Mouse (Mus musculus) heart, postnatal 14 days (tissue): ENCODE measurements around the gene Itga2. TPM values are rescaled to one million over a fixed set of nuclear protein-coding genes. Genes with fewer than 3 reads are reported as not detected.
A peak's percentile ranks its signal among the peaks of the same experiment; 100 is the strongest.

Experiments
- DNase-seq, 2 experiments: peaks; one replicate each; pipeline ENCODE4 v3.0.0; 2021 to 2022
- intact Hi-C: fragments of 180-260 bp; cut with DNase I; formaldehyde crosslinking; loops from one replicate; pipeline ENCODE4 v1.15.1; 2025
- total RNA-seq, 2 experiments: library from RNA; stranded (reverse); gene quantifications; 2 replicates each; pipeline ENCODE4 v1.2.3; 2021

Gene Itga2
- total RNA-seq, 2 experiments from 2014 or later, result 1.5 to 2.4 TPM

DNA sequence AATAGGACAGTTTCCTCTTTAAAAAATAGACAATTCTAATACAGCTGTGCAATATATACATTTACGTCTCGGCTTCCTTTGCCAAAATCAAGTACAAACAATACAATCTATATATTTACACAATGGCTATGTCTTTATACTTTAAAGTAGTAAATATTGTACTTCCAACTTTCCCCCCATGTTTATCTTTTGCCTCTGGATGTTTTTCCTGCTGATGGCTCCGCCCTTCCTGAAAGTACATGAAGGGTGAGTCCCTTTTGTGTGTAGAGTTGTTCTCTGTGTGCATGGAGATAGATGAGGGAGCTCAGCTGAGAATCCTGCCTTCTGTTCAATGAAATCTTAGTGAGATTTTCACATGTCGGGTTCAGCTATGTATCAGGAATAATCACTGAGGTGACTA lies 98.5 kb downstream of the Itga2 start:
- DNase-seq, result no peak
- intact Hi-C loops, result loop anchor here (1.0 to 10.0 kb wide), 4 partner anchors 64 to 1881 kb away; partner anchors contain the start of genes Gm49395 and Itga1

DNA sequence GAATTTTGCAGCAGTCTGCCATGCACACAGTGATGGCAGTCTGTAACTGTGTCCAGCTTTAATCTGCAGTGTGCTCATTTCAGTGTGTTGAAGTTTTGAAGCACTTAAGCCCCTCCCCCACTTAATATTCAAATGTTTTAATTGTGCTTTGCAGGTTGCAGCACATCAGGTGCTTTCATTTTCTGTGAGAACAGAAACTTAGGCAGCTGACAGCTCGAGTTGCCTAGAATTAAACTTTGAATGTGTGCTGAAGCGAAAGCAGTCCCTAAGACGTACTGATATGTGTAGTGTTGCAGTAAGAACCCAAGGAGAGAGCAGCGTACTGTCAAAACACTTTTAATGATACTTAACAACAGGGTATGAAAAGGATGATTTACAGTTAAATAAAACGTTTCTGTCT lies 99.1 kb downstream of the Itga2 start:
- no peak for DNase-seq
- intact Hi-C loops, result loop anchor here (1.0 to 10.0 kb wide), 5 partner anchors 65 to 1882 kb away; partner anchors contain the start of genes Gm49395 and Itga1

DNA sequence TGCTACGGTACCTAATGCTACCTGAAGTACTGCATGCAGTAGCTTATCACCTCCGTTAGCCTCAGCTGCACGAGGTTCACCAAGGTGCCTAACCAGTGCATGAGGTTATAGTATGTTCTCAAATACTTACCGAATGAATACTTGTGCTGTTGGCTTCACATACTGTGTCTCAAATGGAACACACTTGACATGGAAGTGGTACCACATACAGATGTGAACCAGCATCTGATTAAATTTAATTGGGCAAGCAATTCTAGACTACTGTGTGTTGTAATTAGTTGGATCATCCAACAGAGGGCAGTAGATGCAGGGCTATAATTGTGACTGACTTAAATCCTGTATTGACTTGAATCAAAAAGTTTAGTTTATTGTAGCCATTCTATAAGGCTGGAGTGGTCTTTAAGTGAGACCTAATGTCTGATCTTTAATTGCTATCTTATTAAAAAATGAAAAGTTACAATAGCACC lies 100.5 kb downstream of the Itga2 start:
- intact Hi-C loops, result loop anchor here (5.0 to 10.0 kb wide), 3 partner anchors 66 to 1883 kb away; partner anchors contain the start of genes Gm49395 and Itga1
- peak in 1 of 2 experiments; percentile 31 for DNase-seq

DNA sequence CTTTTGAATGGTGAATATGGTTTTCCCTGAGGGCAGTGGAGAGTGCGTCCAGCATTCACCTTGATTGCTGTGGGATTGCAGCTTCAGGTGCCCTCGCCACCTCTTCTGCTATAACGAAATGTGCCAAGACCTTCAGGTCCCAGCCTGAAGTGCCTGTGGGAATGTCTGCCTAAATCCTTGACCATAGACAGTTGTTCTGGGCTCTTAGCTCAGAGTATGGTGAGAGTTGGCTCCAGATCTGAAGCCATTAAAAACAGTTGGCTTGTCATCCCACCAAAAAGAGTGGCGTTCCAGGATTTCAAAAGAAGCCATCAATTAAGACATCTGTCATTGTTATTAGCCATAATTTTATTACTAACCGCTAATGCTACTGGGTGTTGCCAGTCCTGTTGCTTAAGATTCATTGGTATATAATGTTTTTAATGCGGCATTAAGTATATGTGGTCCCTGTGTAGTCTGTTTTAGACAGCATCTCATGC lies 106.5 kb downstream of the Itga2 start:
- intact Hi-C loops, result no loop called here
- DNase-seq, result no peak

DNA sequence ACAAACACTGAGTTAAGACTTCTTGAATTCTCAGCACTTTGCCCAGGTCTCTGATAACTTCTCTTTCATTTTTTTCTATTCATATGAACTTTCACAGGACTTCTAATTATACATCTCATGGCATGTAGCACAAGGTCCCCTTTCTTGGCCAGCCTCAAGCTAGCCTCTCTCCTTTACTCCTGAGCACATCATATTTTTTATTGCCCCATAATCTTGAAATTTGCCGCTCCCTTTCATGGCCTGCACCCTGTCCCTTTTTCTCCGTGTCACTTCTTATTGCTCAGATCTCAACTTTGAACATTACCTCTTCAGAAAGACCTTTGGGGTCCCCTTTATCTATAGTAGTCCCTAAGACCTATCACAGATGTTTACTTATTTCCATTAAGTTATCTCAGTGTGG lies 109.0 kb downstream of the Itga2 start:
- intact Hi-C loops, result no loop called here

DNA sequence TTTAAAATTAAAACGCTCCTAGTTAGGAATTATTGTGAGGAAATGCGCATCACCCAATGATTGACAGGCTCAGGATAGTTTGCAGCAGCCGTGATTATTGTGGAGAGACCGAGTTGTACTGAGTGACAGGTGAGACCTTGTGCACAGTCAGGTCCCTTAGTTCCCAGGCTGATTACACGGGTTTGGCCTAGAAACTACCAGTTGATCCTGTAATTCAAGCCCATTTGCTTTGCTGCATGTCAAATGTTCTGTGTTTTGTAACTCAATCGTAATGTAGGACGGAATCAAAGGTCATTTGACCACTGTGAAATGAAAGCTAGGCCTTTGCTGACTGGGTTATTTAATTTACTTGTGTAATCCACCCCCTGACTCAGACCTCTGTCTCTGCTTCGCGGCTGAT lies 113.4 kb downstream of the Itga2 start:
- DNase-seq, result no peak
- intact Hi-C loops, result no loop called here

More for the DNA sequence above, 109.0 kb downstream of the Itga2 start:
- DNase-seq, result no peak

DNA sequence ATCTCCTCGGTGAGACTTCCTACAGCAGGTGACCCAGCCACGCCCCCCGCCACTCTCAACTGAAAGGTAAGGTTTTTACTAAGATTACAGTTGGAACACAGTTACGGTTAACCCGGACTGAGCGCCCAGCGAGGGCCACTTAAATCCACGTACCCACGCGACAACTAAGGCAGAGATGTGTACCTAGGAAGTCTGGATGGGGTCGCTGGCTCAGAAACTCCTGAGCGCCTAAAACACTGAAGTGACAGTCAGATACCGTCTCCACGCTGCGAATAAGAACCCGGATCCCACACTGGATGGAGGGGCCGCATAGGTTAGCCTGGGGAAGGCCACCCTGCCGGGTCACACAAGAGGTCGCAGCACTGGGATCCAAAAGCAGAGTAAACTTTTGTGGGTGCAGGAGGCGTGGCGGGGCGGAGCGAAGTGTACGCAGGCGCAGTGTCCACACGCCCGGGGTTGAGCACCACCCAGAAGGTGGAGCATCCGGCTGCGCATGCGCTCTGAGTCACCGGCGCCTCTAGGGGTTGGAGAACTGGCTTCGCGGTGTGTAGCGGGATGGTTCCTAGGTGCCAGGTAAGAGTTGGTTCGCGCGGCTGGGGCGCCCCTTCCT lies 114.0 kb downstream of the Itga2 start, which contains the start of gene Mocs2:
Mocs2 (plus strand) TSS at position 486 of the 610 bp plus-strand sequence.
- intact Hi-C loops, result no loop called here
- DNase-seq, result peak; percentile 96 to 97

DNA sequence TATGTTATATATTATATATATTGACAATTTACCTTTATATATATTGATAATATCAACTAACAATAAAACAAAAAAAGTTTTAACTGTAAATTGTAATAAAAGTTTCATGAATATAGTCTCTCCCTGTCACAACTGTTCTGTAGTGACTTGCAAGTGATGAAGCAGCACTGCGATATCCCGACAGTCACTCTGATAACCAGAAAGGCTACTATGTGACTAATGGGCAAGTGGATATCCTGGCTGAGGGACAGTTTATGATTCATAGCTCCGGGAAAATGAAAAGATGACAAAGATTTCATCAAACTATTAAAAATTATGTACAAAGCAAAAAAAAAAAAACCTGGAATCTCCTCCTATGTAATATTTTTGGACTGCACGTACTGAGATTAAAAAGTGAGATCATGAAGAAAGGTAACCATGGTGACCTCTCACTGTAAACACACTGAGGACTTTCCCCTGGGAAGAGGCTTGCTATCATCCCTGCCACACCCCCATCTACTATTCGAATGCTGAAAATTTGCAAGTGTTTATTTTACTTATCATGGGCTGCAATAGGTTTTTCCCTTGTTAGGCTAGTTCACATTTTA lies 122.2 kb downstream of the Itga2 start:
- intact Hi-C loops, result no loop called here

DNA sequence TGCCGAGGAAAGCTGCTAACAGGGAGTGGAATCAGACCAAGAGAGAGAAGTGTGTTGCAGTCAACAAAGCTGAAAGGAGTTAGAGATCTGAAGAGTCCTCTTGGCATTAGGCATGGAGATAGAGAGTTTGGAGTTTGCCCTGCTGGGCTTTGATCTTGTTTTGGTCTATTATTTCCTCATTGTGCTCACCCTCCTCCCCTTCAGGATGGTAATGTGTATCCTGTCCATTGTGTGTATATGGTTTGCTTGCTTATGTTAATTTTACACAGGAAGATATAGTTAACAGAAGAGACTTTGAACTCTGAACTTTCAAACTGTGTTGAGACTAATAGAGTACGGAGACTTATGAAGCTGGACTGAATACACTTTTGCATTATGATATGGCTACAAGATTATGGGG lies 128.9 kb downstream of the Itga2 start:
- intact Hi-C loops, result no loop called here
- no peak for DNase-seq

More for the DNA sequence above, 122.2 kb downstream of the Itga2 start:
- no peak for DNase-seq

DNA sequence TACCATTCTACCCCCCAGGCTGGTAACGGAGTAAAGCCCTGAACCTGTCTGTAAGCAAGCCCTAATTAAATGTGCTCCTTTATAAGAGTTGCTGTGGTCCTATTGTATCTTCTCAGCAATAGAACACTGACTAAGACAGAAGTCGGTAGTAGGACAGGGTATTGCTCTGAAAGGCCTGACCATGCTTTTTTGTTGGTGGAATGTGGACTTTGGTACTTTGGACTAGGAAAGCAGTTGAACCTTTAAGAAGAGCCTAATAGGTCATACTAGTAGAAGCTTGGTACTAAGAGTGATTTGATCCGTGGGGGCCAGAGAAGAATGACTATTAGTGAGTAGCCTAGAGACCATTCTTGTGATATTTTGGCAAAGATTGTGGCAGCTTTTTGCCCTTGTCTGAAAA lies 130.0 kb downstream of the Itga2 start:
- intact Hi-C loops, result no loop called here
- DNase-seq, result no peak

DNA sequence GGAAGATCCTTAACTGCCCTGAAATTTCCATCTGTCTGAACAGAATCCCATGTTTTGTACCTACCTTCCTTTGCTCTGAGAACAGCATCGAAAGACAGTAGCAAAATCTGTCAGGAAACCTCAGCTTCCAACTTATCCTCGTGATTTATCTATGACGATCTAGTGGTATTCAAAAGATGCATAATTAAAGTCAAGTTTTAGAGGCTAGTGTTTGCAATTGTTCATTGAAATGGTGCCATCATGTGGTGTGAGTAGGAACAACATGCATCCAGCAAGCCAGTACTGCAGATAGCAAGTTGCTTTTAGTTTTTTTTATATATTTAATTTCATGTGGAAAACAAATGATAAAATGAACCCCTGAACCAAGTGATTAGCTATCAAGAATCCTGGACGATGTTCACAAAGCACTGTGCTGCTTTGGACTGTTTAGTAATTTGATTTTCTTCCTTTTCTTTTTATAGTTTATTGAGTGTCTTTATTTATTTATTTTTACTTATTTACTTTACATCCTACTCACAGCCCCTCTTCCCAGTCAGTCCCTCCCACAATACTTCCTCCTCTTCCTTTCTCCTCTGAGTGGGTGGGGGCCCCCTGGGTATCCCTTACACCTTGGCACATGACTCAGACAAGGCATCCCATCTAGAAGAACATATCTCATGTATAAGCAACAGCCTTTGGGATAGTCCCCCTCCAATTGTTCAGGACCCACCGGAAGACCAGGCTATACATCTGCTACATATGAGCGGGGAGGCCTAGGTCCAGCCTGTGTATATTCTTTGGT lies 138.5 kb downstream of the Itga2 start:
- intact Hi-C loops, result loop anchor here (5.0 to 10.0 kb wide), 2 partner anchors 329 to 716 kb away; no protein-coding TSS in a partner anchor
- DNase-seq, result peak; percentile 49 to 65

DNA sequence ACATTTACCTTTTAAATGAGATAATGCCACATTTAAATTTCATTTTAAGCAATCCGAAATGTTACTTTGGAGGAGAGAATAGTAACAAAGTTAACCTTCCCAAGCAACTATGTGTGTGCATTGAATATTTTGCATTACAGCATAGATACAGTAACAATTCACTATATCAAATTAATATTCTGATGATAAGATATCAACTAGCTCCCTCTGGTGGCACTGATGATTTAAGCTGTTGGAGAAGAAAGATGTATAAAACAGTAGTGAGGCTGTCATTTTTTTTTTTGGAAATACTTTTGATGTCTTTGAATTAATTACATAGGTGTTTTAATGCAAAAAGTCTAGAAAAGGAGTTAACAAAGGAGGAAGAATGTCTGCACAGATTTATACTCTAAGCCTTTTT lies 140.4 kb downstream of the Itga2 start:
- peak in 1 of 2 experiments; percentile 47 for DNase-seq
- intact Hi-C loops, result loop anchor here (2.0 to 10.0 kb wide), 3 partner anchors 327 to 915 kb away; no protein-coding TSS in a partner anchor

Other genes starting within 250 kb of the Itga2 start
- gene Mocs2, start 113.9 kb downstream of the Itga2 start, total RNA-seq, result 10 to 100 TPM; 52.5 to 54.7 TPM
- 10 to 100 TPM; 18.6 to 19.3 TPM for gene Pelo, start 158.1 kb upstream of the Itga2 start, total RNA-seq
- 10 to 100 TPM; 10.7 to 14.7 TPM for gene Gm49395, start 169.8 kb upstream of the Itga2 start, total RNA-seq
- 10 to 100 TPM; 63.3 to 64.1 TPM for gene Itga1, start 169.9 kb upstream of the Itga2 start, total RNA-seq